Mouse (Mus musculus) liver (tissue): Measurements from ENCODE around the gene Rtbdn.
A peak's percentile ranks its signal among the peaks of the same experiment; 100 is the strongest.

Source experiments
- DNase-seq: peaks from one replicate; pipeline ENCODE4 v3.0.0-alpha.2; 2020; ENCODE audit warnings: mixed read lengths

The Rtbdn gene

DNA sequence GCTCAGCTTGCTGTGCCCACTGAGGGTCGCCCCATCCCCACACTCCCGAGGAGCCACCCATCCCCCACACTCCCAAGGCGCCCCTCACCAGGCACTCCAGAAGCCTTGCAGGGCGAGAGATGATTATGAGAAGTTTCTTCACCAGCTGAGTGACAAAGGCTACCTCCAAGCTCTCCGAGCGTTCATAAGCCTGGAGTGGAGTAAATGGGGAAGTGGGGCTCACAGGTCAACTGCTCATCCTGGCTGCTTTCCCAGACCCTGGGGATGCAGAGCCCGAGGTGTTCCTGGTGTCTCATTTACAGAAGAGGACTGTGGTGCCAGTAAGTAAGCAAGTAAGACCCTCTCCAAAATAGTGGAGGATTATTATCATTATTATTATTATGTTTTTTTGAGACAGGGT is 21.2 kb upstream of the Rtbdn start:
- DNase-seq: no peak

DNA sequence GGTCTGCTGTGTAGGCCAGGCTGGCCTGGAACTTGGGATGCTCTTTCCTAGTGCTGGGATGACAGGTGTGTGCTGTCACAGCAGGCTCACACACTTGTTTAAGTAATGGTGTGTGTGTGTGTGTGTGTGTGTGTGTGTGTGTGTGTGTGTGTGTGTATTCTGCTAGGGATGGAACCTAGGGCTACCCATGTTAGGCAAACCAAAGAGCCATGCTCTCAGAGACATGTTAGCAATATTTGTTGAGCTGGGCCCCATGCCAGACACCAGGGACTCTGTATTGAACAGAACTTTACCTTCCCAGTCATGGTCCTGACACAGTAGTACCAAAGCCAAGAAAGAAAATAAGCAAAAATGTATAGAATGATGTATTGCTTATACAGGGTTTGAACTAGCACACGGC is 19.3 kb upstream of the Rtbdn start:
- DNase-seq: no peak

DNA sequence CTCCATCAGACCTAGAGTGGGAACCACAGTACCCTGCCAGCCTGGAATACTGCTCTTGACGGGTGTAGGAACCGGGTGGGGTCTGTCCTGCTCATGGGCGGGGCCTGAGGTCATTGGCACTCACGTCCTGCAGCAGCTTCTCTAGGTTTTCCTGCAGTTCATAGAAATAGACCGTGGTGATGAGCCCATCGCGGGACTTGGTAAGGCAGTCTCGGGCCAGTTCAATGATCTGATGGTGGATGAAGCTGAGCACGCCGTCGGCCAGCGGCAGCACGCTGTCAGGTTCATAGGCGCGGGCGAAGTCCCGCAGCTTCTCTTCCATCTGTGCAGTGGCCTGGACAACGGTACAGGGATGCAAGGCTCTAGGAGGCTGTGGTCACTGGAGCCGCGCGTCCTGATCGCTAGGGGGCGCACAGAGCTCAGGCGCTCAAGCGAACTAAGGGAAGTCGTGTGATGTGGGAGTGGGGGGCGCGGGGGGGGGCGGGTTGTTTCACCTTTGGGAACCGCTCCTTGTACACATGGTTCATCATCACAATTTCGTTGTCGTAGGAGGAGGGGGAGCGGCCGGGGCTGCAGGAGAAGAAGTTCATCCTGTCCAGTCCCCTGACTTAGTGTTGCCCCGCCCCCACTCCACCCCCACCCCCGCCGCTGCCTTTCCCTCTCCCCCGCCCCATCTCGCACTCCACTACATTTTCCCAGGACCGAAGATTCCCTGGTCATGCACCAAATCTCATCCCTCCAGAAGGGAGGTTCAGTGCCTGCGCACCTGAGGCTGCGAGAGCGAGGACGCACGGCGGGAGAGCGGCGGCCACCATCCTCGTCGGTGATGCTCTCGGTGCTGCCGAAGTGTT is 18.1 kb upstream of the Rtbdn start:
- DNase-seq: peak; percentile 79

DNA sequence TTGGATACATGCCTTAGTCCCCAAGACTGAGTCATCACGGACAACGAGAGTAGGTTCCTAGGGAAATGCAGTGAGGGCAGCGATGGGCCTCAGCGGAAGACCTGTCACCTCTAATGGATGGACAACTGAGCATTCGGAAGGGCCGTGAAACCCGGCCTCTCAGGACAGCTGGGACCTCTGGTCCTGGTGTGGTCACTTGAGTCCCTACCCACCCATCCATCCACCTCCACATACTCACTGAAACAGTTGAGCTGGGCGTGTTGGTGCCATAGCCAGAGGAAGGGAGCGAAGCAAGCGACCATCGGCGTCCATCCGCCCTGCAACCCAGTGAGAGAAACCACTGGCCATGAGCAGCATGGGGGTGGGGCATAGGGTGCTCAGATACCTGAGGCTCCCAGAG is 16.2 kb upstream of the Rtbdn start:
- DNase-seq: no peak

DNA sequence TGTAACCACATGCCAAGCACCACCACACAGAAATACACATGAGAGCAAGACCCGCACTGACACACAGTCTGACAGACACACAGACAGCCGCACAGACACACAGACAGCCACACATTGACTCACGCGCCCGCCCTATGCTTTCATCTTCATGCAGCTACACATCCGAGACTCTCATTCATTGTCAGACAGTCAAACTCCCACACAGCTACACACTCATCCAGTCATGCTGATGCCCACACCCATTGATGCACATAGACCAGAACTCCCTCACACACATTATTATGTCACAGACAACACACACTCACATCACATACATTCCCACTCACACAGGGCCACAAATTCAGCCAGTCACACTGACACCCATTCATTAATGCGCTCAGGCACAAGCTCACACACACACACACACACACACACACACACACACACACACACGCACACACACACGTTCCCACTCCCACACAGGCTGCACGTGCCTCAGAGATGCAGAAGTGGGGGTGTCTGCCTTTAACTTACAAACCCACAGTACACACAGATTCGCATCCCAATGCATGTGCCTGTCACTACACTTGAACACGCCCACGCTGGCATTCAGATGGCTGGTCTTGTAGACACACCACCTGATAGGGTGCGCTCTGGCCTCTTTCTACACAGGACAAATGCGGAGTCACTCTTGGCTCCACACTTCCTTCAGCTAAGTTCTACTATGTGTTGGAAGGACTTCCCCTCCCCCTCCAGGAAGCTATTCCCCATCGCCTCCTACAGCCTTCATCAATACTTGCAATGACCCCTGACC is 12.8 kb upstream of the Rtbdn start:
- DNase-seq: no peak

DNA sequence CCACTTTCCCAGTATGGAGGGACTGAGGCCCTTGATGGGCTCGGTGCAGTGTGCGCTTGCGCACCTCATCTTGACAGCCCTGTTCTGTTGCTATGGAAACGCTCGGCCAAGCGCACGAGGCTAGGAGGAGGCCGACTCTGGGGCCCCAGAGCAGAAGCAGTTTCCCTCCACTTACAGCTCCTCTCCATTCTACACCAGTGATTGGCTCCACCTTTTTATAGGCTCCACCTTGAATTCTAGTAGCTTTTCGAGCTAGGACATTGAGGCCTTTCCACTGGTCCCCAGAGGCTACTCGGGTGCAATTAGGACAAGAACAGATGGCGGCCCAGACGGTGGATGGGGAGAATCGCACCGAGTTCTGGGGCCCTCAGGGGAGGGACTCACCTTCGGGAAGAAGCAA is 11.9 kb upstream of the Rtbdn start:
- no peak for DNase-seq

DNA sequence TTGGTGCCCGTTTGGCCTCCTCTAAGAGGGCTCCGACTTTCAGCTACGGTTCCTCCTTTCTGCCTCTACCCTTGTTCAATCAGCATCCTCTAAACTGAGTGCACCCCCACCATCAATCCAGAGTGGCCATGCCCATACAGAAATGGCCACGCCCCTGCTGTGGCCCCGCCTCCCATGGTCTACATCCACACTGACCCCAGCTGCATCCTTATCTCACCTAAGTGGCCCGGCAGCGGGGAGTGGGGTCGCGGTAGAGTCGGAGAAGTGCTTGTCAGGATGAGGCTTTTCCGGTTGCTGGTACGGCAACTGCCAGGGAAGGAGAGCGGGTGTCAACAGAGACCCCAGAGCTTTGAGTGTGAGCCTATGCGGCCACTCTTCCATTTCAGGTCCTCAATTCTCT is 11.3 kb upstream of the Rtbdn start:
- no peak for DNase-seq

DNA sequence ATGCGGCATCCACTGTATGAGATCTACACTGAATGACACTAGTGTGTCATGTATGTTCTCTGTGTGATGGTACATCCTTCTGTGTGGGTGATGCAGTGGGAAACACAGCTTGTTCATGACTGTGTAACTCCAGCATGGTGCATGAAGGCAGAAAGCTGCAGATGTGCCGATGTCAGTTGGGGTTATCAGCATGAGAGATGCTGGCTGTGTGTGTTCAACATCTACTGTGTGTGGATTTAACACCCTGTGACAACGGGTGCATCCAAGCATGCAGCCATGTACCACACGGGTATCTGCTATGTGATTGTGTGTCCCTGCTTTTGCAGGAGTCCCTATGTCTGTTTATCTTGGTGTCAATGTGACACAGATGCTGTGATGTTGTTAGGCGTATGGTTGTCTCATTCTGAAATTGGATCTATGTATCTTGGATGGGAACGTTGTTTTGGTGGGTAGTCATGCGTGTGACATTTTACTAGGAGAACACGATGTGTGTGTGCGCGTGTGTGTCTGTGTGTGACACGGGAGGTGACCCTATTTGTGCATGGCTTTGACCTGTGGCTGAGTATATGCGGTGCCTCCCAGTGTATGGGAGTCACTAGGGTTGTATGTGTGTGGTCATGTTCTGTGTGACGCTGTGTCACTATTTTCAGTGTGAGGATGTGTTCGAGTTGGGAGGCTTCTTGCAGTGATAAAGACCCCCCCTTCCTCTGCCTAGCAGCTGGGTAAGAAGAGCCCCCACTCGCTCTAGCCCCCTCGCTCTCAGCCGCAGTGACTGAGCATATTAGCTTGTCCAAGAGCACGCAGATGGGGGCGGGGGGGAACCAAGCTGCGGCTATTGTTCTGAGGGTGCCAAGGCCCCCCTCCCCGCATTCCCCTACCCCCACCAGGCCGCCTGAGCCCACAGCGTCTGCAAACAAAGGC is 10.5 kb upstream of the Rtbdn start:
- DNase-seq: no peak

DNA sequence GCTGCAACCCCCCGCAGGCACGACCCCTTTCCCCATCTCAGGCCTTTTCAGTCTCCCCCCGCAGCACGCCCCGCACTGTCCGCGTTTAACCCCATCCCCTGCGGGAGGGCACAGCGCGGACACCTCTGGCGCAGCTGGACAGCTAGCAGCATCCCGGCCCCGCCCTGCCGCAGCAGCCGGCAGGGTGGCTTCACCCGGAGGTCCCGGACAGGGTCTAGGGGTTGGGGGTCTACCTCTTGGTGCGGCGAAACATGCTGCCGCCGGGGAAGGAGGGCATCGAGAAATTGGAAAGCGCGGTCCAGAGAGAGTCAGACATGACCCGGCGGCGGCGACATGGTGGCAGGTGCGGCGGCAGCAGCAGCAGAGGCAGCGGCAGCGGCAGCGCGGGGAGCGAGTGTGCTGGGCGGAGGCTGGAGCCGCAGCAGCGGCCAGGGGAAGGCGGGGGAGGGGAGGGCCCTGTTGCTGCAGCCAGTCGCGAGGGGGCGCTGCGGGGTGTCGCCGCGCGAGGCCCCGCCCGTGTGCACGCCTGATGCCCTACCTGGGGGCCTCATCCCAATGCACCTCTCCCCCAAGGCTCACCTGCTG is 9.7 kb upstream of the Rtbdn start, which contains the start of gene Mast1:
Gene Mast1, minus strand, starts transcription at position 398 of the 585 bp plus-strand sequence.
- DNase-seq: peak; percentile 78

DNA sequence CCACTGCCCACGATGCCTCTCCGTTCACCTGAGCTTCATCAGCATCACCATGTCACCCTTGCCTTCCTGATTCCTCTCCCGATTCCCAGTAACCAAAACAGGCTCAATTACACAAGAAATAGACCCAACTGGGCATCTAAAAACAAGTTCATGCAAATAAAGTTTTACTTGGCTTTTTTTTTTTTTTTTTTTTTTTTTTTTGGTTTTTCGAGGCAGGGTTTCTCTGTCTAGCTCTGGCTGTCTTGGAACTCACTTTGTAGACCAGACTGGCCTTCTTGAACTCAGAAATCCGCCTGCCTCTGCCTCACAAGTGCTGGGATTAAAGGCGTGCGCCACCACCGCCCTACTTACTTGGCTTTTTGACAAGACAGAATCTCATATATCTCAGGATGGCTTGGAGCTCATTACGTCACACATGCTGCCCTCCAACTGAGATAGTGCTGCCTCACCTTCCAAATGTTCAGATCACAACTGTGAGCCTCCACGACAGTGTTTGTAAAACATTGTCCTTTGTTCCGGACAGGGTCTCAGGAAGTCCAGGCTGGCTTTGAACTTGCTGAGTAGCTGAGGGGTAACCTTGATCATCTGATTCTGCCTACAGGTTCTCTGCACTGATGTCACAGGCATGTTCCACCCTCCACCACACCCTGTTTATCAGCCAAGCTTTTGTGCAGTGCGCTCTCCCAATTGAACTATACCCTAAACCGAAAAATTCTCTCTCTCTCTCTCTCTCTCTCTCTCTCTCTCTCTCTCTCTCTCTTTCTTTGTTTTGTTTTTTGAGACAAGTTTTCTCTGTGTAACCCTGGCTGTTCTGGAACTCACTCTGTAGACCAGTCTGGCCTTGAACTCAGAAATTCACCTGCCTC is 8.9 kb upstream of the Rtbdn start:
- no peak for DNase-seq

DNA sequence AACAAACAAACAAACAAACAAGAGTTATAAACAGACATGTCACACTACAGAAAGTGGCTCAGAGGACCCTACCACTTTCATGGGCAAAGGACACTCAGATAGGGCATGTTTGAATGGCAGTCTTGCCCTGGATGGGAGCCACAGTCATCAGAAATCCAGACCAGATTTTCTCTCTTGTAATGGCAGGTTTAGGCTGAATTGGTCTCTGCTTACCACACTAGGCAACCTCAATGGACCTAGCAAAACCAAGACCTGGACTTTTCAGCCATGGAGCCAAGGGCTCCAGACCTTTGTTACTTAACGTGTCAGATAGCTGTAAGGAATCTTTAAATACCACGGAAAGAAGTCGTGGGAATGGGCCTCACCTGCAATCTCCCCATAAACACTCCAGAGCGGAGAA is 3.1 kb upstream of the Rtbdn start:
- no peak for DNase-seq

DNA sequence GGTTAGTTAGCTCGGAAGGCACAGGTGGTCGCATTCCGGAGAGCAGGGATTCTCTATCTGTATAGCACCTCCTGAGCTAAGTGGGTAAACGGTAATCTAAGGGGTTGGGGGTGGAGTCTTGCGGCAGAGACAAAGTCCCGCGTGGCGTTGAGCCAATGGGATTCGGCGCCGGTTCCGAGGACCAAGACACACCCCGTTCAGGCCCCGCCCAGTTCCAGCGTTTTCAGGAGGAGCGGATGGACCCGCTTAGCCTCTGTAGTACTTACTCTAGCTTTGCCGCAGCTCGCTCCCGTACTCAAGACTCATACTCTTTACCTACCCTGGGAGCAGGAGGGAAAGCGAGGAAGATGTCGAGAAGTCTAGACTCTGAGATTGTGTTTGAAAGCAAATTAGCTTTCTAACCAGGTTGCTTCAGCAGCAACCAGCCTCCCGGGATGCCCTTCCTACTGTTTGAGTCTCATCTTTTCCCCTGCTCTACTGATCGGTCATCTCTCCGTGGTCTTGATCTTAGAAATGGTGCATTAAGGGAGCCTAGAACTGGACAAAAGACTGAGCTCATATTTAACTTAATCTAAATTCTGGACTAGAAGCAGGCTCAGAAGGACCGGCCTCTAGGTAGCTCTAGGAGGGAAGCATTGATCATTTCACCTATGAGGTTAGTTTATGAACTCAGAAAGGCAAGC is 2.2 kb upstream of the Rtbdn start:
- peak; percentile 87 for DNase-seq

DNA sequence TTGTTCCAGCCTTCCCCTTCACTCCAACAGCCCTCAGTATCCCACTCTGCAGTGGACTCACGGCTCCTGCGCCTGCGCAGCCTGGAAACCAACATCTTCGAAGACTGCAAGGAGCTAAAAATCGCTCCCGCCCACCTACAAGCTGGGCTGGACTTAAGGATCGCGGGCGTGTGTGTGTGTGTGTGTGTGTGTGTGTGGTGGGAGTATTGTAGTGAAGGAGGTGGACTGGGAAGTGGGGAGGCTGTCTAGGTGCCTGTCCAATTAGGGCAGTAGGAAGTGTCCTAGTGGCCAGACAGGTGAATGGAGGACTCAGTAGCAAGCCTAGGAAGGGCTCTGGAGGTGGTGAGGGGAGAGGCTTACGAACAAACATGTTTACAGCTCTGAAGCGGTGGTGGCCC is 1.6 kb upstream of the Rtbdn start:
- no peak for DNase-seq

DNA sequence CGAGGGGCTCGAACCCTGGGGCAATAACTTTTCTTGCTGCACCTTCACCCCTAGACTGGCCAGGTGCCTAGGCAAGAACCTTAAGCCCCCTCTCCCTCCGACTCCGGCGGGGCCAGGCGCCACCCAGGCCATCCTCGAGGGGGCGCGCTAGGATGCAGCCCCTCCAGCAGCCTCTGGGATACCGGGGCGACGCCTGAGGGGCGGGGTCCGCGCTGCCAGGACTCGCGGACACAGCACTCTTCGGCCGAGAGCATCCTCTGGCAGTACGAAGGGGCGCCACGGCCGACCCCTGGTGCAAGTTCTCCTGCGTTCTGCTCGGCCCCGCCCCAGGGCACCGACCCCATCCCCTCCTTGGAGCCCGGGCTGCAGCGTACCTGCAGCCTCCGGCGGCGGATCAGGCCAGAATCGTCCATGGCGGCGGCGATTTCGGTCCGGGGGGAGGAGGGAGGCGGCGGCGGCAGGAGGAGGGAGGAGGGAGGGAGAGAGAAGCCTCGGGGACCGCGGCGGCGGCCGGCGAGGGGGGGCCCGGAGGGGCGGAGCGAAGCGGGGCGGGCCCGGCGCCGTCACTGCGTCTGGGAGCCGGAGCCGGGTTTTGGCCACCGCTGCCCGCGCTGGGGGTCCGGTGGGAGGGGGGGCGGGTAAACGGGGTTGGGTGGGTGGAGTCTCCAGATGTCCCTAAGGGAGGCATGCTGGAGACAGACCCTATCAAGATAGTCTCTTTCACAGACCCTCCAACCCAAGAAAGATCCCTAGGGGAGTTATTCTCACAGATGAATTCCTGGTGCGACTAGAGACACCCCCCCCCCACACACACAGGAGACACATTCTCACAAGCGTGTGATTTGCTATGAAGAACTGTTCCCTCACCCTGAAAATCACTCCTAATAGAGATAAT is 911 bp upstream of the Rtbdn start:
- DNase-seq: no peak

DNA sequence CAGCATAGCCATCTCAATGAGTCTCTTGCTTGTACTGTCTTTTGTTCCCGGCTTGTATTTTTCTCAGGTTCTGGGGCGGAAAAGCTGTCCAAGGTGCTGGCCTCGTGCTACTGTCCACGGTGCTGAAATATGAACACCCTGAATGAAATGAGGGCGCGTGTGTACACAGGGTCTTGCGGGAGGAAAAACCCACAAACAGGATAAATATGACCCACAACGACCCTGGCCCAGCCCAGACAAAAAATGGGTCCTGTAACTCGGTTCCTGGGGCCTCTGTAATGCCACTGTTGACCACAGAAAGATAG is 402 bp downstream of the Rtbdn start:
- DNase-seq: no peak

DNA sequence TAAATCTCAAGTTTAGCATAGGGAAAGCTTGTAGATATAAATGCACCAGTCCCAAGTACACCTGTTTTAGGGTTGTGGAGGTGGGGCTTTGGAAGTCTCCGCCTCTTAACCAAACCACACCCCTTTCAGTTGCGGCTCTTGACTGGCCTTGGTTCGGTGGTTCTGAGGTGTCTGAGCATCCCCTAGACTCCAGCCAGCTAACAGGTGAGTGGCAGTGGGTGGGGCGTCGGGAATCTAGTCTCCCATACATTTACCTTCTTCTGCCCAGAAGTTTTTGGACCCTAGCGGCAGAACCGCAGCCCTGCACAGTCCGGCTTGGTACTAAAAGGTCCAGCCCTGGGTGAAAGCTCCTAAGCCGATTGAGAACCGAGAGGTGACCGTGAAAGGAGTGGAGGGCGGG is 3.0 kb downstream of the Rtbdn start:
- DNase-seq: no peak

DNA sequence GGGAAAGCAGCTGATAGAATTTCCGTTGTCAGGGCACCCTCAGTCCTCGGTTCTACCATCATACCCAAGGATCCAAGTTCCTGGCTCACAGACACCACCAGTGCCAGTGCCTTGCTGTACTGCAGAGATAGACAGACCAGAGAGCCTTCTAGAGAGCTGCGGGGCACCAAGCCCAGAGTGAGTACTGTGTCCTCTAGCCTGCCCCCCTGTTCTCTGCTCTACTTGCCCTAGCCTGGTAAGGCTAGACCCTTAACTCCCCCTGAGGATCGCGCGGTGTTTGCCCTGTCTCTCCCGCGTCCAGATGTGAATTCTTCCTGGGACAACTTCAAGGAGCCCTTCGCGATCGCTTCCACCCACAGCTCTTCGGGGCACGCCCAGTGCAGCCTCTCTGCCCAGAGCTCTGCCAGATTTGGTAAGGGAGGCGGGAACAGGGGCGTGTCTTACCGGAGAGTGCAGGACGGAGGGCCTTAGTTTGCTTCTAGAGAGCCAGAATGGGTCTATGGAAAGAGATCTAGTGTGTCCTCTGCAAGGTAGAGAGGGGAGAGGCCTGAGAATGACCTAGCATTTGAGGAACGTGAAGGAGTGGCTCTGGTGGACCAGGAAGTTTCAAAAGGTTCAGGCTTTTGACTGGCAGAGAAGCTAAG is 5.9 kb downstream of the Rtbdn start:
- DNase-seq: peak; percentile 67

DNA sequence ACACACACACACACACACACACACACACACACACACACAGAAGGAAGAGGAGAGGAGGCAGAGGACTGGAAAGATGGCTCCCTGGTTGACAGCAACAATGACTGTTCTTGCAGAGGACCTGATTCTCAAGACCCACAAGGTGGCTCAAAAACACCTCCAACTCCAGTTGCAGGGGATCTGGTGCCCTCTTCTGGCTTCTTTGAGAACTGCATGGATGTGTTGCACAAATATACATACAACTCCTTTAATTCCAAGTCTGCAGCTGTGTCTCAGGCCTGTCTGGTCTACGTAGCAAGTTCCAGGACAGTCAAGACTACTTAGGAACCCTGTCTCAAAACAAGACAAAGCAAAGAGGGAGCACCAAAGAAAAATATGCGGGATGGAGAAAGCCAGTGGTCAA is 10.0 kb downstream of the Rtbdn start:
- peak; percentile 80 for DNase-seq

DNA sequence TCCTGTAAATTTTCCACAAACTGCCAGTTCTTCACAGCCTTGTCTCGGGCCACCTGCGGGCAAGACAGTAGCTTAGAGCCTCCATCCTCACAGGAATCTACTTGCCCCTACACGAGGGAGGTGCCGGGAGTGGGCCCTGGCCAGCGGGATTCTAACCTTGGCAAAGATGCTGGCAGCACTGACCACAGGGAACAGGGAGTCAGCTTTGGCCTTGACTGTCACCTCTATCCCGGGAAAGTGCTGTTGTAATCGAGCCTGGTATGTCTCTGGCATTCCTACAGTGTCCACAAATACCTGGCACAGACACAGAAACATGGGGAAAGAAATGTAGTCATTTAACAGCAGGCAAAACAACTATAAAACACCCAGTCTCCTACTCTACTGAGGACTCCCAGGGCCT is 13.0 kb downstream of the Rtbdn start:
- DNase-seq: no peak

DNA sequence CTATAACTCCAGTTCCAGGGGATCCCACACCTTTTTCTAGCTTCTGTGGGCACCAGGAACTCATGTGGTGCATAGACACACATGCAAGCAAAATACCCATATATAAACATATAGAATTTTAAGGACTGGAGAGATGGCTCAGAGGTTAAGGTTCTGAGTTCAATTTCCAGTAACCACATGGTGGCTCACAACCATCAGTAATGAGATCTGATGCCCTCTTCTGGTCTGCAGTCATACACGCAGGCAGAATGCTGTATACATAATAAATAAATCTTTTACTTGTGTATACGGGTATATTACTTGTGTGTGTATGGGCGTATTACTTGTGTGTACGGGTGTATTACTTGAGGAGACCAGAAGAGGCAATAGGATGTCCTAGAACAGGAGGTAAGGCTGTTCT is 17.2 kb downstream of the Rtbdn start:
- no peak for DNase-seq
